Mouse (Mus musculus) myocyte (in vitro differentiated cells): ENCODE measurements around the gene Sec24c. TPM values are rescaled to one million over a fixed set of nuclear protein-coding genes. Genes with fewer than 3 reads are reported as not detected.

Experiments
- H3K27me3 ChIP-seq: one replicate; pipeline ENCODE4 v1.6.1; 2011; ENCODE audit not compliant: control insufficient read depth, insufficient read depth, insufficient read length
- H3K36me3 ChIP-seq: one replicate; pipeline ENCODE4 v1.6.1; 2011; ENCODE audit not compliant: control insufficient read depth, insufficient read depth
- H3K4me2 ChIP-seq: one replicate; pipeline ENCODE4 v1.6.1; 2011; ENCODE audit warnings: low read depth, control low read depth
- H3K4me3 ChIP-seq: one replicate; pipeline ENCODE4 v1.5.1; 2011; ENCODE audit warnings: mild to moderate bottlenecking, control low read depth, moderate library complexity
- H3K79me2 ChIP-seq: one replicate; pipeline ENCODE4 v1.6.1; 2011; ENCODE audit not compliant: control insufficient read depth, insufficient read depth
- H3ac ChIP-seq: one replicate; pipeline ENCODE4 v1.6.1; 2011; ENCODE audit not compliant: control insufficient read depth, insufficient read length
- CEBPB ChIP-seq: IDR thresholded peaks from 2 replicates; pipeline ENCODE4 v1.6.1; 2011; ENCODE audit warnings: mild to moderate bottlenecking, moderate library complexity; ENCODE audit not compliant: poor library complexity, insufficient read depth, severe bottlenecking
- E2F4 ChIP-seq: IDR thresholded peaks from one replicate; pipeline ENCODE4 v1.6.1; 2011; ENCODE audit warnings: mild to moderate bottlenecking, control low read depth, moderate library complexity; ENCODE audit not compliant: insufficient read depth
- MAX ChIP-seq: IDR thresholded peaks from one replicate; pipeline ENCODE4 v1.6.1; 2011; ENCODE audit warnings: low read depth, mild to moderate bottlenecking, control low read depth
- MYOD1 ChIP-seq, 3 experiments: IDR thresholded peaks; one replicate each; pipeline ENCODE4 v1.6.1; 2011; ENCODE audit warnings: control low read depth in 2 of 3, low read depth in 2 of 3, mild to moderate bottlenecking in 2 of 3, moderate library complexity in 1 of 3; ENCODE audit not compliant: insufficient read length in 2 of 3, control insufficient read depth in 1 of 3
- MYOG ChIP-seq, 3 experiments: IDR thresholded peaks; one replicate each; pipeline ENCODE4 v1.6.1; 2011; ENCODE audit warnings: control low read depth in 2 of 3, low read depth in 2 of 3, mild to moderate bottlenecking in 2 of 3; ENCODE audit not compliant: insufficient read length in 2 of 3, control insufficient read depth in 1 of 3, insufficient read depth in 1 of 3
- POLR2A ChIP-seq: IDR thresholded peaks from one replicate; pipeline ENCODE4 v1.6.1; 2011; ENCODE audit warnings: low read depth, mild to moderate bottlenecking, control low read depth, moderate library complexity; ENCODE audit not compliant: insufficient read length
- POLR2AphosphoS2 ChIP-seq: IDR thresholded peaks from one replicate; pipeline ENCODE4 v1.6.1; 2011; ENCODE audit warnings: low read depth, control low read depth; ENCODE audit not compliant: insufficient read length
- REST ChIP-seq: IDR thresholded peaks from one replicate; pipeline ENCODE4 v1.6.1; 2011; ENCODE audit warnings: mild to moderate bottlenecking, control low read depth, moderate library complexity; ENCODE audit not compliant: insufficient read depth, insufficient read length
- SRF ChIP-seq: IDR thresholded peaks from one replicate; pipeline ENCODE4 v1.6.1; 2011; ENCODE audit warnings: low read depth; ENCODE audit not compliant: control insufficient read depth, insufficient read length
- TCF12 ChIP-seq: IDR thresholded peaks from one replicate; pipeline ENCODE4 v1.6.1; 2011; ENCODE audit warnings: mild to moderate bottlenecking, control low read depth; ENCODE audit not compliant: poor library complexity, insufficient read depth, severe bottlenecking
- TCF3 ChIP-seq: IDR thresholded peaks from one replicate; pipeline ENCODE4 v1.6.1; 2011; ENCODE audit warnings: low read depth, control low read depth; ENCODE audit not compliant: insufficient read length
- USF1 ChIP-seq: IDR thresholded peaks from one replicate; pipeline ENCODE4 v1.6.1; 2011; ENCODE audit warnings: low read depth, mild to moderate bottlenecking, control low read depth, moderate library complexity
- polyA plus RNA-seq: library from polyadenylated mRNA; unstranded; fragments of >200 nt; fragmentation: generic; extraction: Trizol; gene quantifications from one replicate; pipeline ENCODE4 v1.2.1, GENCODE M21; 2012; ENCODE audit warnings: missing spikeins

Gene Sec24c
- polyA plus RNA-seq, 1 experiment: 68.6 TPM

- no peak overlapping the region for H3ac ChIP-seq
- TF ChIP-seq TCF3 (no peak), POLR2A (no peak), MYOD1 (IDR thresholded peaks at IDR 0.05; ENCODE audit: control insufficient read depth in 1 of 3, insufficient read length in 2 of 3, low read depth in 2 of 3) (no peak), USF1 (no peak), CEBPB (no peak), MAX (no peak), POLR2AphosphoS2 (no peak), SRF (no peak), REST (no peak), TCF12 (no peak), E2F4 (no peak), MYOG (IDR thresholded peaks at IDR 0.05; ENCODE audit: control insufficient read depth in 1 of 3, insufficient read depth in 1 of 3, insufficient read length in 2 of 3, low read depth in 2 of 3) (no peak)
These were observed 47.3 kb downstream of the Sec24c start for GRCm38 (mm10) chr14:20721371-20721770.

GRCm38 (mm10) chr14:20723006-20723405 lies 48.9 kb downstream of the Sec24c start:
- Histone ChIP-seq H3K36me3 (peaks cover 45% of the 10 kb centered on the region), H3K79me2 (no peaks in the 10 kb centered on the region), H3K4me2 (no peak overlapping the region), H3K4me3 (no peak overlapping the region), H3ac (no peak overlapping the region), H3K27me3 (no peaks in the 10 kb centered on the region)
- TF ChIP-seq MYOG (IDR thresholded peaks at IDR 0.05; ENCODE audit: control insufficient read depth in 1 of 3, insufficient read depth in 1 of 3, insufficient read length in 2 of 3, low read depth in 2 of 3): no peak
- no peak for TF ChIP-seq SRF
- no peak for TF ChIP-seq USF1
- TF ChIP-seq POLR2AphosphoS2: no peak
- no peak for TF ChIP-seq REST
- TF ChIP-seq TCF12: no peak
- no peak for TF ChIP-seq TCF3
- TF ChIP-seq MYOD1 (IDR thresholded peaks at IDR 0.05; ENCODE audit: control insufficient read depth in 1 of 3, insufficient read length in 2 of 3, low read depth in 2 of 3): no peak
- no peak for TF ChIP-seq POLR2A
- no peak for TF ChIP-seq E2F4
- no peak for TF ChIP-seq MAX
- no peak for TF ChIP-seq CEBPB

More at GRCm38 (mm10) chr14:20721371-20721770, 47.3 kb downstream of the Sec24c start:
- Histone ChIP-seq H3K27me3 (no peaks in the 10 kb centered on the region), H3K36me3 (peaks cover 49% of the 10 kb centered on the region), H3K4me3 (no peak overlapping the region), H3K79me2 (no peaks in the 10 kb centered on the region), H3K4me2 (no peak overlapping the region)

DNA sequence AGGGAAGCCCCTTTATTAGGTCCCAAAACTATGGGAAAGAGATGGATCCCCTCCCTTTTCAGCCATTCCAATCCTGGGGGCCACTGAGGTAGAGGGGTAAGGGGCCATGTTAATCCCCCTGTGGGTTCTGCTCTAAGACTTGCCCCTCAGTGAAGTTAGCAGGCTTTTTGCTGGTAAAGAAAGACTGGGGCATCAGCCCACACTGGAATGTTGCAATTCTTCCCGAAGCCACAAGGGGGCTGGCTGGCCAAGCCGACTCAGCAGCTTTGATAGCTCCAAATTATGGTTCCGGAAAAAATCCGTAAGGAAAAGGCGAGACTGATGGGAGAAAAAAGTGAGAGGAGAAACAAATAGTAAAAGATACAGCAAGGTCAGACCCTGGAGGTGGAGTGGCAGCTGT lies 49.9 kb downstream of the Sec24c start:
- no peaks in the 10 kb centered on the region for H3K79me2 ChIP-seq
- TF ChIP-seq TCF12 (no peak), POLR2A (no peak), POLR2AphosphoS2 (no peak), TCF3 (no peak), E2F4 (no peak), CEBPB (no peak), SRF (no peak), REST (no peak), USF1 (no peak), MYOD1 (IDR thresholded peaks at IDR 0.05; ENCODE audit: control insufficient read depth in 1 of 3, insufficient read length in 2 of 3, low read depth in 2 of 3) (no peak), MAX (no peak), MYOG (IDR thresholded peaks at IDR 0.05; ENCODE audit: control insufficient read depth in 1 of 3, insufficient read depth in 1 of 3, insufficient read length in 2 of 3, low read depth in 2 of 3) (no peak)
- peaks cover 52% of the 10 kb centered on the region for H3K36me3 ChIP-seq
- no peak overlapping the region for H3K4me2 ChIP-seq
- no peak overlapping the region for H3K4me3 ChIP-seq
- H3K27me3 ChIP-seq: no peaks in the 10 kb centered on the region
- H3ac ChIP-seq: no peak overlapping the region

GRCm38 (mm10) chr14:20725660-20726339 lies 51.7 kb downstream of the Sec24c start:
- Histone ChIP-seq H3ac (no peak overlapping the region), H3K4me2 (no peak overlapping the region), H3K36me3 (peaks cover 41% of the 10 kb centered on the region), H3K4me3 (no peak overlapping the region), H3K79me2 (no peaks in the 10 kb centered on the region), H3K27me3 (no peaks in the 10 kb centered on the region)
- TF ChIP-seq POLR2A (no peak), REST (no peak), TCF12 (no peak), CEBPB (no peak), POLR2AphosphoS2 (no peak)
